Mouse (Mus musculus): ENCODE data around the gene Mprip.

DNA sequence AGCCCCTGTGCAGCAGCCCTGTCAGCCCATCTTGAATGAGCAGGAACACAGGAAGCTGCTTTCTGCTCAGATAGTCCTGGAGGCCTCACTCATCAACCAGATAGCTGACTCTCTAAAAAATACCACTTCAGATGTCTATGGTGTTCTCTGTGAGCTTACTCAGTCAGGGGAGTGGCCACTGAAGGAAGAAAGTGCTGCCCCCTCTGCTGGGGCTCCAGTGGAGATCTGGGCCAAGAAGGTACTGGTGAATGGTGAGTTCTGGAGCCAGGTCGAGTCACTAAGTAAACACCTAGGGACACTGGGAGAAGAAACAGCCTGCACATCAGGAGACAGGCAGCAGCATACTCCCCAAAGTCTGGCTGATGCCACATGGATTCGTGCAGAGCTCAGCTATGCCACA is 98.5 kb downstream of the Mprip start:
- TF ChIP-seq POLR2A (IDR thresholded peaks at IDR 0.05; ENCODE audit: extremely low read depth, insufficient read depth, low read length) (no peak), CTCF (IDR thresholded peaks at IDR 0.05; ENCODE audit: extremely low read depth, insufficient read depth, low read length) (no peak)
